Mouse (Mus musculus) urinary bladder, adult 18-20 months (tissue): ENCODE results near the gene Fbxw4.
"Not testable (repeated sequence)": the region's sequence is repeated elsewhere in the genome, so short reads cannot be mapped to it uniquely, and the experiment has no call there.

Experiments
- DNase-seq, 2 experiments: peaks; one replicate each; pipeline ENCODE4 v3.0.0; 2022; ENCODE audit warnings: low spot score in 2 of 2, mixed read lengths in 2 of 2

The Fbxw4 gene

GRCm38 (mm10) chr19:45656810-45657595 lies 3.1 kb downstream of the Fbxw4 start:
- DNase-seq = no peak

GRCm38 (mm10) chr19:45655870-45656269 lies 4.2 kb downstream of the Fbxw4 start:
- DNase-seq = no peak

- no peak for DNase-seq
Observed at GRCm38 (mm10) chr19:45653986-45654385, 6.1 kb downstream of the Fbxw4 start.

DNA sequence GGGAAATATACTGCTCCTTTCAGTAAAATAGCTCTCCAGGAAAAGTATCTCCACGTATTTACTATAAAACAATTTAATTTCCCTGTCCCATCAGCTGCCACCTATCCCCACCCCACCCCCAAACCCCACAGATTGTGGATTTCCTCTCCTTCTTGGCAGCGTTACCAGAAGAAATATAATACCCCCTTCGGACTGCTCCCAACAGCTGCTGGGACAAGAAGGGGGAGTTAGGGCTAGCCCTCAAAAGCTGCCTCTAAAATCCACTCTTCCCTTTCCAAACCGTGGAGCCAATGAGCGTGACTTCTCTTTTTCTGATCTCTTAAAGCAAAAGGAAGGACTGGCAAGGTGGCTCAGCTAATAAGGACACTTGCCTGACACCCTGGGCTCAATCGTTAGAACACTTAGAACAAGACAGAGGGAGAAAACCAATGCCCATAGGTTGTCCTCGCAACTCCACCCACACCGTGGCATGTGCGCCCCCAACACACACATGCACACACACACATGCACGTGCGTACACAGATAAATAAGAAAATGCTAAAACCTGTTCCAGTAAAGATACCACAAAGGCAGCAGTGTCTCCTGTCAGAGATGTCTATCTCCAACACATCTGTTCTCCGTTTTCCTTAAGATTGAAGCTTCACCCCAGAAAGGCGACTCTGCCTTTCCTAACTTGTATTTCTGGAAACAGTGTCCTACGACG lies 7.7 kb downstream of the Fbxw4 start:
- DNase-seq = no peak

DNA sequence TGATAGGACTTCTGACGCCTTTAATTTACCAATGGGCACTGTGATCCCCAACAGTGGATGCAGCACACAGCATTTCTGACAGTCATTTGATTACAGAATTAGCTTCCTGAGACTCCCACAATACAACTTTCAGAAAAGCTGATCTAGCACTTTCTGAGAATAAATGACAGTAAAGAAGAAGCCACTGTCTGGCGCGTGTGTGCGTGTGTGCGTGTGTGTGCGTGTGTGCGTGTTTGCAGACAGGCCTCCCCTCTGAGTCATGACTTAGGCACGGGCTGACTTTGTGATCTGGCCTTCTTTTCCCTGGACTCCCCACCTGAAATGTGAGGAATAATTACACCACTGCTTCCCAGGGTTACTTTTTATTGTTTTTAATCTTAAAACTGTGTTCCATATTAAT lies 8.6 kb downstream of the Fbxw4 start:
- DNase-seq = no peak

DNA sequence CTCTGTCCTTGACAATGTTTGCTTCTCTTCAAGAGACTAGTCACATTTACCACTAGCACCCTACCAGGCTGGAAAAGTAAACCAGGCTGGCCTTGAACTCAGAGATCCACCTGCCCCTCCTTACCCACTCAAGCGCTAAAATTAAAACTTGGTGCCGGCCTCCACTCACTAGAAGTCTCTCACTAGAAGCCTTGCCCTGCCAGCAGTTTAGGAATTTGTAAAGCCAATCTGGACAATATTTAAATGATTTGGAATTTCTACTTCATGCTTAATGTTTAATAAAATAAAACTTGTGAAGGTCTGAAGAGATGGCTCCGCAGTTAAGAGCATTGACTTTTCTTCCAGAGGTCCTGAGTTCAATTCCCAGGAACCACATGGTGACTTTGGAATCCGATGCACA lies 10.3 kb downstream of the Fbxw4 start:
- DNase-seq = no peak

GRCm38 (mm10) chr19:45648469-45648868 lies 11.6 kb downstream of the Fbxw4 start:
- not testable (repeated sequence) for DNase-seq

DNA sequence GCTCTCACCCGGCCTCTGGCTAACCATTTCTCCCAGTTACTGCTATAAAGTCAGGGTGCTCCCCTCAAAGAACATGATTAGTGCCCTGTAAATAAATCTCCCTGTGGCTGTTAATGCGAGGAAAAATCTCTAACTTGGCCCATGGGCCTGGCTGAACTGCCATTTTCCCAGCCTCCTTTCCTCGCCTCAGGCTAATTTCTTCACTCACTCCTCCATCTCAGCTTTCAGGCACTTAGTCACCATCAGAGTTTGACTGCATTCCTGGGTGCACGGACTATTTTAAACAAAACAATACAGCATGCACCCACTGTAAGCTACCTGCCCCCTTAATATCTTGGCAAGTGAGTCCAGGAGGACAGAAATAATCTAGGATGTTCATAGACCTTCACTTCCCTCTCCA lies 13.2 kb downstream of the Fbxw4 start:
- no peak for DNase-seq

GRCm38 (mm10) chr19:45640691-45641090 lies 19.4 kb downstream of the Fbxw4 start:
- DNase-seq = no peak

DNA sequence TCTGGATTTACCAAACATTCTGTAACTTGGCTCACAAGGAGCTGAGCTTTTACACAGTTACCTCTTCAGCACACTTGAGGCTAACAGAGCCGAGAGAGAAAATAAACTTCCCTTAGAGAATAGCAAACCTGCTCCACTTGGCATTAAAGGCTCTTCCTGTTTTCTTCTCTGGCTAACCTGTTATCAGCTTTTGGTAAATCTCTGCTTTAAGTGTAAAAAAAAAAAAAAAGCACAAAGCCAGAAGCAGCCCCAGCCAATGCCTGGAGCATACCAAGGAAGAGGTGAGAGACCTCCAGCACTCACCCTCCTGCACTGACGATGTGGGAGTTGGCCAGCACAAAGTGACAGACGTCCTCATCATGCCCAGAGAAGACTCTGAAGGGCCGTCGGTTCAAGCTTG lies 24.2 kb downstream of the Fbxw4 start:
- no peak for DNase-seq

GRCm38 (mm10) chr19:45631584-45631983 lies 28.5 kb downstream of the Fbxw4 start:
- no peak for DNase-seq

GRCm38 (mm10) chr19:45630953-45631352 lies 29.2 kb downstream of the Fbxw4 start:
- no peak for DNase-seq

- DNase-seq = no peak
Observed at GRCm38 (mm10) chr19:45629219-45629618, 30.9 kb downstream of the Fbxw4 start.

GRCm38 (mm10) chr19:45628649-45629048 lies 31.5 kb downstream of the Fbxw4 start:
- DNase-seq = no peak

- DNase-seq = no peak
Observed at GRCm38 (mm10) chr19:45627036-45627435, 33.1 kb downstream of the Fbxw4 start.

- no peak for DNase-seq
Observed at GRCm38 (mm10) chr19:45623710-45624109, 36.4 kb downstream of the Fbxw4 start.

GRCm38 (mm10) chr19:45622144-45622543 lies 38.0 kb downstream of the Fbxw4 start:
- DNase-seq = no peak

DNA sequence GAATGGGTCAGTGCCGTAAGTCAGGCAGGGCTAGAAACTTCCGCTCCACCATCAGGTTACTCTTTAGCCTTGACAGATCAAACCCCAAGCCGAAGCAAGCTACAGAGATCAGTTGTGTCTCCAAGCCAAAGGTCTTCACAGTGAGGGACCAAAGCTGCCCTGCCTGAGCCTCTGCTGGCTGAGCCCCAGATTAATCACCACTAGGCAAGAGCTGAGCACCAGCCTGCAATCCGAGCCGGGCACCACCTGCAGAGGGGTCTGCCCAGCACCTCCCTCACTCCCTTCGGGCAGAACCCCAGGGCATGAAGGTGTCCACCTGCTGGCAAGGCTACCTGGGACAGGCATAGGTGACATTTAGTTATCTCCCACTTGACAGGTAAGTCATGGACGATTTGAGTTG lies 39.1 kb downstream of the Fbxw4 start:
- DNase-seq = no peak

DNA sequence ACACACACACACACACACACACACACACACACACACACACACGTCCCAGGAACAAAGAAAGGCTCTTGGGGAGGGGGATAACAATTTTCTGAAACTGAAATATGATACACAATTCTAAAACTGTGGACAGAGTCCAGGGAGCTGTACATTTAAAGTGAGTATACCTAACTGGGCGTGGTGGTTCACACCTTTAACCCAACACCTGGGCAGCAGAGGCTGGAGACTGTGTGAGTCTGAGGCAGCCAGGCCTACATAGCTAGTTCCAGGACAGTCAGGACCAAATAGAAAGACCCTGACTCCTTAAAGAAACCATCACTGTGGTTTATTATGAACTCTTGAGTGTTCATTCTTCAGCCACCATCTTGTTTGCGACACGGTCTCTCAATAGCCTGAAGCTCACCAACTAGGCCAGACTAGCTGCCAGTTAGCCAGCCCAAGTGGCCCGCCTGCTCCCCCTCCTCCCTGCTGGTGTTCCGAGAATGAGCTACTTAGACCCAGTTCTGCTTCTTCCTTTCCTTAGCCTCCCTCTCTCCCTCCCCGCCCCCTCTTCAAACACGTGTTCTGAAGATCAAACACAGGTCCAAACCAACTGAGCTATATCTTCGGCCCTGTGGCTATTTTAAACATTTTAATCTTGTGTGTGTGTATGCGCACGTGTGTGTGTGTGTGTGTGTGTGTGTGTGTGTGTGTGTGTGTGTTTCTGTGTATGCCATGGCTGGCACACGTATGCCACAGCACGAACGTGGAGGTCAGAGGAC lies 40.2 kb downstream of the Fbxw4 start:
- DNase-seq = no peak

GRCm38 (mm10) chr19:45618184-45618583 lies 41.9 kb downstream of the Fbxw4 start:
- DNase-seq = no peak

DNA sequence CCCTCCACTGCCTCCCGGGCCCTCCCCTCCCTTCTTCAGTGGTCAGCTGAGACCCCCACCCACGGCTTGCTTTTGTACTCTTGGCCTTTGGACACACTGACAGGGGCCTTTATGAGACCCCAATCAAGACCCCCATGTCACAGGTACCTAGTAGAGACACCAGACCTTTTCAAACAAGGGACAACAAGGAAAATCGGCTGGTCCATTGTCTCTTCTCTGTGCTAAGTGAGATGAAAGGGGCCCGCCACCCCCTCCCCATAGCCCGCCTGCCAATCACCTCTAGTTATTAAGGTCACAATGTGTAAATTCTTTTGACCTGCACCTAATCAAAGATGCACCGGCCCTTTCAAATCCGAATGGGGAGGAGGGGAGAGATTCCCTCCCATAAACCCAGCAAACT lies 43.4 kb downstream of the Fbxw4 start:
- no peak for DNase-seq

DNA sequence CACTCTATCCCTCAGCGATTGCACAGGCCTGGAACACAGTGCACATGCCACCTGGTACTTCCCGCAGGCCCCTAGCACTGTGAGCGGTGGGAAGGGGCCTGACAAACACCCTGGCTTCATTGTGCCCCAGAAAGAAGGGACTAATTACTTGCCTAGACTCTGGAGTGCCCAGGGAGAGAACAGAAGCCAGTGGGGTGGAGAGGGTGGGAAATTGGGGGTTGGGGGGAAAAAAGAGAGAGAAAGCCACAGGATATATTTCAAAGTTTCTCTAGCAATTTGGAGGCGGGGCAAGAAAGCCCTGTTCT lies 43.9 kb downstream of the Fbxw4 start:
- DNase-seq = no peak
